Mouse (Mus musculus) liver, postnatal 0 days (tissue): ENCODE measurements at regions not wholly inside any gene's neighbourhood (a gene's known extent, or its start where the extent isn't known, plus 50 kb on each side); places are given as distances from the start of the nearest gene placed in this dataset.

ENCODE experiments used
- CTCF ChIP-seq: sonication (generic); IDR thresholded peaks from 2 replicates; pipeline ENCODE4 v1.5.1; 2016; ENCODE audit warnings: antibody characterized with exemption, low read depth
- EP300 ChIP-seq: IDR thresholded peaks from 2 replicates; pipeline ENCODE4 v1.6.1; 2016; ENCODE audit warnings: antibody characterized with exemption, low read depth, mild to moderate bottlenecking

- TF ChIP-seq EP300 (no peak), CTCF (no peak)
Measured at GRCm38 (mm10) chr5:73803431-73803830, 152.3 kb downstream of the Spata18 start.
